Mouse (Mus musculus): ENCODE measurements at regions not wholly inside any gene's neighbourhood (a gene's known extent, or its start where the extent isn't known, plus 50 kb on each side); places are given as distances from the start of the nearest gene placed in this dataset.

DNA sequence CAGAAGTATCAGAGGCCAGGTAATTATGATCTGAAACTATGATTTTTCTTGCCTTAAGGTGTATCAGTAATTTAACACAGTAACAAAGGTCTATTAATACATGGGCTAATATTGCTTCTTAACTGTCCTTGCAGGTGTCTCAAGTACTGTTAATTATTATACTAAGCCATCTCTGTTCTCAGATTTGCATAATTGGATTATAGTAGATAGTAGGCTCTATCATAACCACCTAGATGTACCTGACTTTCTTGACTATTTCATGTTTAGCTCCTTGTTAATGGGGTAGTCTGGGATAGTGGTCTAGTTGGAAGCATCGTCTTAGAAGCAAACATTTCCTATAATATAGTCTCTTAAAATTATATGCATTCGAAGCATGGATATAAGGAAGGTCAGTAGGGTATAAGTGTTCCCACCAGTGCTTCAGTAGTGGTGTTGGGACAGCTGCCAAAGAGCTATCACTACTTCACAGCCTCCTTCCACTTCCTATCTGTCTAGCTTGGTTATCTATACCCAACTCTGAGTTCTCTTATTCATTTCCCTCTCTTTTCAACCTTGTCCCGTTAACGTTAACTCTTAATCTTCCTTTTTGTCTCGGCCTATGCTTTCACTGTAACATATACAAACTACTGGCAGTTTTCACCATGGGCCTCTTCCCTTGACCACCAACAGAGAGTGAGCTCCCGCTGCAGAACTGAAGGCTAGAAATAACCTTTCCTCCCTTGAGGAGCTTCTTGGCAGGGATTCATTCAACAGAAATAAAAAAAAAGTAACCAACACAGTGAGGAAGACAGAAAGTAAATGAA lies 630.9 kb upstream of the Lcorl start:
- DNase-seq (ENCODE audit: low read depth, low spot score), result no peak

DNA sequence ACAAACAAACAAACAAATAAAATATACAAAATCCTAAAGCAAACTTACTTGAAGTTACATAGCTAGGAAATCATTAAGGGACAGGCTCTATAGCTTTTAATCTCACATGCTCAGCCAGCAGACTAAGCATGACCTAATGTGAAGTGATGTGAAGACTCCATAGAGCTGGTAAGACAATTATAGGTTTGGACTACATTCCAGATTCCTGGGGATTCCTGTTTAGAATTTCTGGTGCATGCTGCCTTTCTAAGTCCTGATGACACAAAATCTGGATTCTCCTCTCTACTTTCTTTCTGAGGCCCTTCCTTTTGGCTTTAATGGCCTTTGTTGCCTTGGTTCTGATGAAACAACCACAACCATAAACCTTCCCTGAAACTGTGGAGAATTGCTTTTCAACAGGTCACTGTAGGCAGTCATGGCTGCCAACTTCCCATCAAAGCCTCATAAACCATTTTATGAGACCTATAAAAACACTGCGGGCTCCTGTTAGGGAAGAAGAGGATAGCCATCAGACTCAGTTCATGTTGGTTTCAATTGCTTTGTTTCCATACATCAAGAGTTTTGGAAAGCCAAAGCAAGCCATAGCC lies 629.4 kb upstream of the Lcorl start:
- no peak for DNase-seq (ENCODE audit: low read depth, low spot score)

DNA sequence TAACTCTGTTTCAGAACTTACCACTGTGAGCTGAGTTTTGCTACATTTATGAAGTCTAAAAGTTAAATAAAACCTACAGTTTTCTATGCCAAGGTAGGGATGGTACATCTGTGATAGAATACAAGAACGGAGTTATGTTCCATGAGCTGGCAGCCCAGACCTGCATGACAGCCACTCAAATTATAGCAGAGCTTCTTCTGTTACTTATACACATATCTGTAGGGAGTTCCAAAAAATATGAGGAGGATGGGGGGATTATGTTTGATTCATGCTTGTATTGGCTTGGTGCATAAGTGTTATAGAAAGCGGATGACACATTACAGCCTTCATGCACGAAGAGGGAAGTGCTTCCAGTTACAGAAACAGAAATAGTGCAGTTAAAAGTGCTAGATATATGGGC lies 598.9 kb upstream of the Lcorl start:
- no peak for DNase-seq (ENCODE audit: low read depth, low spot score)

DNA sequence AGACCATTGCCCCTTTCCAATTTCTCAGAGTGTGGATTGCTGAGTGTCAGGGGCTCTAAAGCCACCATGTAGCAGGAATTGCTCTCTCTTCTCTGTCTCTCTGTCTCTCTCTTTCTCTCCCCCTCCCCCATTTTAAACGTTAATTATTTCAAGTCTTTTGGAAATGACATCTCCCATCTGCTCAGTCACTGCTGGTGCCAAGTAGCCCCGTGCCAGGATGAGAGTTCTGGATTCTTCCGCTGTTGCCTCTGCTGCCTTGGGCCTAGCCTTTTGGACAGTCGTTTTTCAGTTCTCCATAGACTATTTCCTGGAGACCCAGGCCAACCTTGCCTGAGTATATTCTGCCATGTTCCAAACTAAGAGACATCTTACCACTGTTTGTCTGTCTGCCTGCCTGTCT lies 590.9 kb upstream of the Lcorl start:
- DNase-seq (ENCODE audit: low read depth, low spot score), result no peak

DNA sequence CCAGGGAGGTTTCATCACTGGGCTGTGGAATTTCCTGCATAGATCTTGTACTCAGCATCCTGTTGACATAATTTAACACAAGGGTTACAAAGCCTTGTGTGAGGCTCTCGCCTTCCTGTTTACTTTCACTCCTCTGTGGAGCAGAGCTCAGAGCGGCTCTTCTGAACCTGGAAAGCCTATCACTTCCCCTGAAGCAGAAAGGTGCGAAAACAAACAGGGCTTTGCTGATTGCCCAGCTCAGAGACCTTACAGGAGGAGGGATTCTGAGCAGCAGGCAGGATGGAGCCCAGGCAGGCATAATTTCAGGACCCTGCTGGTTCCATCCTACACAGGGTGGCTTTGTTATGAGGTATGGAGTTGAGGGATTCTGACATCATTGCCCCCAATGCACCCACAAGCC lies 588.4 kb upstream of the Lcorl start:
- no peak for DNase-seq (ENCODE audit: low read depth, low spot score)

DNA sequence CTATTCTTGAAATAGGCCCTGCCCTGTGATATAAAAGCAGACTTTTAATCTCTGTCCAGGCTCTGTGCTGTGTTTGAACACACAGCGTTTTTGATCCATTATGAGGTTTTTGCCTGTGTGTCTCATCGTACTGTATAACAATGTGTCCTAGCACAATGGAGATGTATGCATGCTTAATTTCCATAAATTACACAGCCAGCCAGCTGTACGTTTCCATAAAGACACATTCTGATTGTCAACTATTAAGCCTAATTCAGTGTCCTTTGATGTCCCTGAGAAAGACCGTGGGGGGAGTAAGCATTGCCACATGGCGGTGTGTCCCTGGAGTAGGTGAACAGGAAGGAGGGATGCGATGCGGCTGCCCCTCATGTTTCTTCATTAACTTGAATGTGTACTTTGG lies 587.7 kb upstream of the Lcorl start:
- no peak for DNase-seq (ENCODE audit: low read depth, low spot score)

DNA sequence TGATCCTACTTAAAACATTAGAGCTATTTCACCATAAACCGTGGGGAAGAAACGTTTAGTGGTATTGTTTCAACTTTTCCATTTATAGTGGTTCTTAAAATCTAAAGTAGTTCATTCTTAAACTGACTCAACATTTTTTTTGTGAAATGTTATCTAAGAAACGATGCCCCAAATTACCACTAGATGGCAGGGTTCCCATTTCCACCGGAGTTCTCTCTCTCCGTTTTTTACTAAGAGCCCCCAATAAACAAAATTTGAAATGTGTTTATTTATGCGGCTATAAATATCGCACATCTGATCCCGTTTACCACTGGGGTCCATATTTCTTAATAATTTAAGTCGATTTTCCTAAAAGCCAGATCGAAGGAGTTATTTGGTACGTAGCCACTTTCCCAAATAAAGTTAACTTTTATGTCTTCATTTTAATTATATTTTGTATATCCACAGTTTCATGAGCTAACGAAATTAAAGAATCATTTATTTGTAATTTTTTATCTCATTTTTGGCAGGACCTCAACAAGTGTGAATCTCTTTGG lies 586.5 kb upstream of the Lcorl start:
- DNase-seq (ENCODE audit: low read depth, low spot score), result no peak

DNA sequence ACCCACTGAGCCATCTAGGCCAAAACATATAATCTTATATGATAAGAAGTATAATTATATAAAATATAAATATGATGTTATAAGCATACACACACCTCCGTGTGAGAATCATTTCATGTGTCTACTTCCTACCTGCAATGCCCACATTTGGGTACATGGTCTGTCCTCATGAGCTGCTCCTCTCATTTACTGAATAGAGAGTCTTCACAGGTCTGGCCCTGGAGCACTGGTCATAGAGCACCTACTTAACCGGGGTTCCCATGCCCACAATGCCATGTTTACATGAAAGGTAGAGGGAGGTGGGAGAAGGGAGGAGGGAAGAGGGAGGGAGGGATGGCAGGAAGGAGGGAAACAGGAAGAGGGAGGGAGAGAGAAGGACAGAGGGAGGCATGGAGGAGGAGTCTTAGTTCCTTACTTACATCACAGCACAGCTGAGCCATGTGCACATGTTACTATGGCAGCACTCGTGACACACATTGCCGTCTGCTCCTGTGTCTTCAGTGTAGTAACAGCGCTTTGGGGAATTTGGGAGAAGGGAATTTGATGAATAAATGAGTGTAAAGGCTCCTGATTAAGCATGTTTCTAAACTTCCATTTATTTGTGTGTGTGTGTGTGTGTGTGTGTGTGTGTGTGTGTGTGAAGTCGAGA lies 585.3 kb upstream of the Lcorl start:
- DNase-seq (ENCODE audit: low read depth, low spot score), result peak; percentile 36

DNA sequence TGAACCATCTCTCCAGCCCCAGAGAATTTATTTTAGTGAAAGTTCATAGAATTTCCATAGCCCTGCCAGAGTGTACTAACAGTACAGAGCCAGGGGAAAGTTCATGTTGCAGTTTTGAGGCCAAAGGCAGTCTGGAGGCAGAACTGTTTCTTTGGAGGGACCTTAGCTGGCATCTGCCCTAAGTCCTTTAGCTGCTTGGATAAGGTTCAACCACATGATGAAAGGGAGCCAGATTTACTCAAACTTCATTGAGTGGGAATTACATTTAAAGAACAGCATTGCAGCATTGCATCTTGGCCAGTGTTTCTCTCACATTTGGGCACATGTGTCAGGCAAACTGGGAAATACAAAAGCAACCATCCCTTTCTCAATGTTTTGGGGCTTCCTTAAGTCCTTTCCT lies 584.3 kb upstream of the Lcorl start:
- no peak for DNase-seq (ENCODE audit: low read depth, low spot score)

DNA sequence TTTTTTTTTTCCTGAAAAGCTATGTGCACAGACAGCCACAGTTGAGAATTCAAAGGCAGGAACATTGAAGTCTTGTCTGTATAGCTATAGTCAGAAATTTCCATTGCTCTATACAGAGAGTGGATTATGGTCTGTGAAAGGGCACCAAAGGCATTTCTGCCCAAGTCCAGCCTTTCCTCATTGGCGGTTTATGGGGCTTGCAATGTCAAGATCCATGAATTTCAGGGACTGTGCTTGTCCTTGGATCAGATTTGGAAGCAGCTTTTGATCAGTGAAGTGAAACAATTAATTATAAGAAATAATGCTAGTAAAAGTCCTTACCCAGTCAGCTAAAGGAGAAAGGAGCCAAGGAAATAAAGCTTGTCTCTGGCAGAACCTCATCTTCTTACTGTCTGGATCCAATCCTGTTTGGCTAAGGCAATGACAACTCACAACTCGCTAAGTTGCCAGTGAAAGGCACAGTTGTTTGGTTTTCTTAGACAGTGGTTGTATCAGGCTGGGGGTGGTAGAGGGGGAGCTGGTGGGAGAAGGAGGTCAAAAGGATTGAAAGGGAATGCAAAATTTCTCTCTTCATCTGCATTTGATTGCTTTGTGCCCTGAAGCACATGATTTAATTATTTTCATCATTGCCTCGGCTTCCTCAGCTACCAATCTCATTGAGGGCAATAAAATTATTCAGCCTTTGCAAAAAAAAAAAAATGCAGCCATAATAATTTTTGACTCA lies 574.4 kb upstream of the Lcorl start:
- no peak for DNase-seq (ENCODE audit: low read depth, low spot score)

DNA sequence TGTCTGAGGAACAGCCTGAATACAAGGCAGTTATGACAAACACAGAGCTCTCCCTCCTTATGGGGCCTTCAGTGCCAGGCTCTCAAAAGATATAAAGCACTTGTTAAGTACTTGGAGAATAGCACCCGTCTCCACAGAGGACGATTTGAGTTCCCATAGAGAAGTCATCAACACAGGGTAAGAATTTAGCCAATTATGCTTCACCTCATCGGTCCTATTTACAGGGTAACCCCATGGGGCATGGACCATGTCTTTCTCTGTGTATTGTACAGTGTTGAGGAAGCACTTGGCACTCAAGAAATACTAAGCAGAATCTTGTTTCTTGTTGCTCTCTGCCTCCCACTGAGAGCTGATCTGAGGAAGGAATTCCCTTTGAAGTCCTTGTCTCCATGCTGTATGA lies 565.3 kb upstream of the Lcorl start:
- DNase-seq (ENCODE audit: low read depth, low spot score), result no peak

DNA sequence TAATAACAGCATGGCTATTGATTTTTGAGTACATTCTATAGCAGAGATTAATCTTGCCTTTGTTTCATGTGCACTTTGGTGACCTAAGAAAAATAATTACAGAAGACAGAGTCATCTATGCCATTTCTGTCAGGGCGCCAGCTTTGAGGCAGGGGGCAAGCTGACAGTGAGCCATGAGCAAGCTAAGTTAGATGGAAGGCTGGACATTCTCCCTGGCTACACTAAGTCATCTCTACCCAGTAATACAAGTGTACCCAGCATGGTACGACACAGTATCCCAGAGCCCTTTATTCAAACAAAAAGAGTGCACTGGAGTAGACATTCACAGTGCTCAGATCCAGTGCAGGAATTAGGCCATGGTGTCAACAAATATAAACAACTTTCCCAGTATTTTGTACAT lies 549.6 kb upstream of the Lcorl start:
- no peak for DNase-seq (ENCODE audit: low read depth, low spot score)

DNA sequence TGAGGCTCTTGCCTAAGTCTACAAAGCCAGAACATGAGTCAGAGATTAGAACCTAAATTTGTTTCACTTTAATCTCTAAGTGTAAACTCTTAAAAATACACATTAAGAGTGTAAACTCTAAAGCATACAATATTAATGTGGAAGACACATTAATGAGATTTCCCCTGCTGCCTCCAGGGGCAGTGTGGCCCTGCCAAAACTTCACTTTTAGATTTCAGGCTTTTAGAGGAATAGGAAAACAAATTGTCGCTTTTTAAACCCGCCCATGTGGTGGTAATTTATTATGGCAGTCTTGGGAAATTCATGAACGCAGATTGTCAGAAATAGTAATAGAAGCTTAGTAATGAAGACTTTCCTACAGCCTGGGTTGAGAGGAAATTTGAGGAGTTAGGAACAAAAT lies 549.0 kb upstream of the Lcorl start:
- DNase-seq (ENCODE audit: low read depth, low spot score), result no peak

DNA sequence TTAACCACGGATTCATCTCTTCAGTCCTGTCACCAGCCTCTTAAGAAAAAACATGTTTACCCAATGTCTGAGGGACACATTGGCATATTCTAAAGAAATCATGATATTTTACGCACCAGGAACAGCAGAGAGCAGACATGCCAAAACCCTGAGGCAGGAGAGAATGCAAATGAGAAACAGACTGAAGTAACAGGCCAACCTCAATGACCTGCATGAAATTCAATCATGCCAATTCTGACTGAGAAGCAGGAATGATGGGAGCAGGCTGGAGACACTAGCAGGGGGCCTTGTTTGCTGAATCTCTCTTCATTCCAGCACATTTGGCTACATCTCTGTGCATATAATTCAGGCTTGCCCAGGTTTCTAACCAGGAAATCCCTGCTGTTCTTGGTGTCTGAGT lies 529.2 kb upstream of the Lcorl start:
- DNase-seq (ENCODE audit: low read depth, low spot score), result no peak

DNA sequence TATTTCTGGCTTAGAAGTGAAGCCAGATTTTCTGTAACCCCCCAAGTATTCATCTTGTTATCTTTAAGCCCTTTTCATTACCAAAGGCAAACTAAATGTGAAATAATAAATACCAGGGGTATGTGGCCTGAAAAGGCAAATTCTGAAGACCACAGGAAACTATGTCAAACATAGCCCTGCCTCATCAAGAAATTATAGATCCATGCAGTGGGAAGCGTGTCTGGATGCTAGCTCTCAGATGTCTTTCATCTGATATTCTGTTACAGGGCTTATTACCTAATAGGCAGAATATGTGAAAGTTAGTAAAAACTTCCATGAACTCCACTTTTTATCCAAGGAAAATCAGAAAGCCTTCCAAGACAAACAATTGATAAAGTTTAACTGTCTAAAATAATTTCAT lies 509.9 kb upstream of the Lcorl start:
- no peak for DNase-seq (ENCODE audit: low read depth, low spot score)

DNA sequence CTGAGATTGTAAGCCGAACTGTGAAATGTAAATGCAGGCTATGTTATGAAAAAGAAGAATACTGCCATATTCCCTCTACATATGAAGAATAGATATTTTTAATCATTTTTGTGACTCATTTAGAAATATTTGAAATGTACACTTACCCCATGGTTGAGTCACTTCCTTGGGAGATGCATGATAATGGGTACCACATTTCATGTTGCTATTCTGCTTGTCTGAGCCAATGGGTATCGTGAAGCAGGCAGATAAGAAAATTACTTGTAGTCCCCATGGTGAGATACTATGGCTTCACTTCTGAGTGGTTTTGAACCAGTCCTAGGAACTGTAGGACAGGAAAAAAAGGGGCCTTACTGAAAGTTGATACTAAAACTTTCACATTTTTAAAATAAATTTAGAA lies 506.2 kb upstream of the Lcorl start:
- no peak for DNase-seq (ENCODE audit: low read depth, low spot score)

DNA sequence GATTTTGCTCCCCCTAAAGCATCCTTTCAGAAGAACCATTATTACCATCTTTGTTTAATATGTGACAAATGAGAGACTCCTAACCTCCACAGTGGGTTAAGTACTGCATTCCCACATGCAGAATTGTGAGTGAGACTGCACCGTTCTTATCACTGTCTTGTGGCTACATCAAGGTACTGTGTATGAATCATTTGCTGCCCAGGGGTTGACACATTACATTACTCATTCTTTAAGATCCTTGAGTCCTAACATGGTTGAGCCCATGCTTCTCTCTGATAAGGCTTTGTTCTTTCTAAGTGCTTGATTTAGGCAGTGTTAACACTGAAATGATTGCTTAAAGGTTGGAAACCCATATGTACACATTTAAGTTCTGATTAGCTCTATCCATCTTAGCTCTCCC lies 504.2 kb upstream of the Lcorl start:
- no peak for DNase-seq (ENCODE audit: low read depth, low spot score)

DNA sequence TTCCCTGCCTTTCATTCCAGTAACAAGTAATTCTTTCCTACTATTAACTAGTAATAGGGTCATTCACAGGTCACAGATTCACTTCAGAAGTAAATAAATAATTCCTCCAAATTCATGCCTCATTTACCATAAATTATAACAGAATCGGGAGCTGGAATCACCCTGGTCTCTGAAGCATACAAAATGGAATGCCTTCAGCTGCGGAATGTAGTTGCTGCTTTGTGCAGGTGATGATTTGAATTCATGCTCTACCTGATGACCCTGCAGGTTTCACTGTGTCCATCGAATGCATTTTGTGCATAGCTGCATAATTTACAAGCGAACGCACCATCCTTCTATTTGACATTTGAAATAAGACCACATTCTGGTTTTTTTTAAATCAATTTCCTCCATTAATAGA lies 491.0 kb upstream of the Lcorl start:
- DNase-seq (ENCODE audit: low read depth, low spot score), result no peak

DNA sequence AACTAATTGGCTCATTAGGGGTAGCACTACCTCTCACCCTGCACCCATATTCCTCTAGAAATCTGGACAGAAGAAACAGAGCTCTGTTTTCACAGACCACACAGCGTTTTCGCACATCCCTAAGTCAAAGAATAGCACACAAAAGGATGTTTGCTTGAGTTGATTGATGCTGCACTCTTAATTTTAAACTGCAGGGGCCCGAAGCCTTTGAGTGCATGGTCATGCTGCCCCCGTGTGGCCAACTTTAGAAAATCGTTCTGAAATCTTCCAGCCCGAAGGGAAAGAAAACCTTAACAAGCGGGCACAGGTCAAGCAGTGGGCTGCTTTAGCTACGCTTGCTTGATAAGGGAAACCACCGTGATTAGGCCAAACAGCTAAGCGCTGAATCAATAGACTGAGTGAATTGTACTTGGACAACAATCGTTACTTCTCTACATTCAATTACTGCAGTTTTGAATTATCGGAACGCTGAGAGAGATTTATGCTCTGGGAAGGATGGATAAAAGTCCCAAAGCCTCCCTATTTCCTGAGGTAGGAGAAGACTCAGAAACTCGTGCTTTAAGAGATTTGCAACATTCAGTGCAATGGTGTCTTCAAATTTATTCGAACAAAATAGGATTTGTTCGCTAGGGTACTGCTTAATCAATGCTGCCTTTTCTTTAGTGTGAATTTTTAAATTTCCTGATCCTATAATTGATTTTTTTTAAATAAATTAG lies 490.1 kb upstream of the Lcorl start:
- DNase-seq (ENCODE audit: low read depth, low spot score), result peak; percentile 55

DNA sequence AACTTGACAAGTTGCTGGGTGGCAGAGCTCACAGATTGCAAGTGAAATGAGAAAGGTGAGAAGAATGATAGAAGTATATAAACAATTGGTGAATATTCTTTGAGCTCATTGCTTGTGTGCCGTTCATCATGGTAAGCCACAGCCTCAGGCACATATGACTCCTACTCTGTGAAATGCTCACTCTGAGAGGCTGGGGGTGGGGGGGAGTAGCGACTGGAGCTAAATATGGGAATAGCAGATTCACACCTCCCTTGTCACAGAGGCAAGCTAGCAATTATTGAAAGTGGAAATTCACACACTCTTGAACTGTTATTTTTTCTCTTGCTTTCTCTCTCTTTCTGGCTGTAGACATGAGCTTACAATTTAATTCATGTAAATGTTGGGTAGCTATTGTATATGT lies 481.0 kb upstream of the Lcorl start:
- peak; percentile 17 for DNase-seq (ENCODE audit: low read depth, low spot score)

DNA sequence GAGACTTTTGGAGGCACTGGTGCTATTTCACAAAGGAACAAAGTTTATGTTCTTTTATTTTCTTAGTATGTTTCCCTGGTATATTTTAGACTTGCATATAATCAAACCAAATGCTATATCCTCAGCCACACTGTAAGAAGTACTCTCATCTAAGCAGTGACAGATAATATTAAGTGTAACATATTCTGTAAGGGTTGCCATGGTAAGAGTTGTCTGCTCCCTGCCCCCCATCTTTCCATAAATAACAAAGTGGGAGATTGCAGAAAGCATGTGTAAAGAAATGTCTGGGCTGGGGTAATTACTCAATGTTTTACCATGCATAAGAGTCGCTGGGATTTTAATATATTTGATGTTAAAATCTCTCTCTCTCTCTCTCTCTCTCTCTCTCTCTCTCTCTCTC lies 473.5 kb upstream of the Lcorl start:
- DNase-seq (ENCODE audit: low read depth, low spot score), result no peak
